Mouse (Mus musculus) ovary, adult 18-20 months (tissue): ENCODE data around the gene Csrp3.

ENCODE experiments used
- DNase-seq: peaks from one replicate; pipeline ENCODE4 v3.0.0; 2022; ENCODE audit warnings: low spot score, mixed read lengths

Csrp3 gene

DNA sequence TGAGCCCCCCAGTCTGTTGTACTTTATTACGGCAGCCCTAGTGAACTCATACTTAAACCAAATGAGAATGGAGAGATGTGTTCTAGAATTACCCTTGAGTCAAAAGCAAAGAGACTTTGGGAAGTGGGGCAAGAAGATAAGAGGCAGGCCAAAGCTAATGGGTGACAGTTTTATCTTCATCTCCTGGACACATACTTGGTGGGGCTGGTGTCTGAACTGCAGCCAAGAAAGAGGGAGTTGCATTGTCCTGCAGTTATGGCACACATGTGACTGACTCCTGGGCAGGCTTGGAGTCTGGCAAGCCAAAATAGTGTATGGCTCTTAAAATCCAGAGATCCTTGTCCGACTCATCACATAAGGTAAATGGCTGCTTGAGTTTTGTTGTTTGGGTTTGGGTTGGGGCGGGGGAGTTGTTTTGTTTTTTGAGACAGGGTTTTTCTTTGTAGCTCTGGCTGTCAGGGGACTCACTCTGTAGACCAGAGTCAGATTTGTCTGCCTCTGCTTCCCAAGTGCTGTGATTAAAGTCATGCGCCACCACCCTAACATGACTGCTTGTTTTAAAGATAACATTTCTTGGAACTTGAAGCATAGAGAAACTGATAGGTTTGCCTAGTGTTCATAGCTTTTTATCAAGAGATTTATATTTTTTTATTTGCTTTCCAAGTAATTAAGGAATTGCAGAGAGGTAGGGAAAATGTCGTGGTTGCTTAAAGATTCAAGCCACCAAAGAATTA is 18.5 kb downstream of the Csrp3 start:
- no peak for DNase-seq

DNA sequence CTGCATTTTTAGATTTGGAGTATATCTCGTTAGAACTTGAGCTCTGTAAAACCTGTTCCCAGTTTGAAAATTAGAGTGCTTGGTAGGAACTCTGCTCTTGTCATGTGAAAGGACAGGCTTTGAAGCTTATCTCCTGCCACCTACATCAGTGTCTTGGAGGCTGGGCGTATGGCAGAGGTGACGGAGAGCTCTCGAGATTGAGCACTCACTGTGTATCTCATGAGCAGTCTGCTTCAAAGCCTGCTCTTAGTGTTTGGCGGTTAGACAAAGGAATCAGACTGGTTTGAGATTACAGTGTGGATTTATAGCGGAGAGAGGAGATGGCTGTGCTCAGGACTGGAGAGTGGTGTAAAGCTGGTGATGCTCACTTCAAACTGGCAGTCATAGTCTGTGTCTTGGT is 22.7 kb downstream of the Csrp3 start:
- DNase-seq = no peak

DNA sequence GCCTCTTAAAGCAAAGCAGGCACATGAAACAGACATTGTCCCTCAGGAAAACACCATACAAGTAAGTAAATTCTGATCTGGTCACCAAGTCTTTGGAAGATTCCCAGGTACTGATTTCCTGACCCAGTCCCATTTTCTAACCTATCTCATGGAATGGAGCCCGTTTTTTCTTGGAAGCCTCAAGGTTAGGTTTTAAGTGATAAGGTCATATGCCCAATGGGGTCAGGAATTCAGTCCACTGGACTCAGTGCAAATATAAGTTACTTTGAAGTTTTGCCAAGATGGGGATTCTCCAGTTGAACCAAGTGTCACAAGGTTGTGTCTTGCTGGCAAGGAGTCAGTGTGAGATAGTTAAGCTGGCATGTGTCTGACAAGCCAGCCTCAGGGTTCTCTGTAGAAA is 23.2 kb downstream of the Csrp3 start:
- no peak for DNase-seq

DNA sequence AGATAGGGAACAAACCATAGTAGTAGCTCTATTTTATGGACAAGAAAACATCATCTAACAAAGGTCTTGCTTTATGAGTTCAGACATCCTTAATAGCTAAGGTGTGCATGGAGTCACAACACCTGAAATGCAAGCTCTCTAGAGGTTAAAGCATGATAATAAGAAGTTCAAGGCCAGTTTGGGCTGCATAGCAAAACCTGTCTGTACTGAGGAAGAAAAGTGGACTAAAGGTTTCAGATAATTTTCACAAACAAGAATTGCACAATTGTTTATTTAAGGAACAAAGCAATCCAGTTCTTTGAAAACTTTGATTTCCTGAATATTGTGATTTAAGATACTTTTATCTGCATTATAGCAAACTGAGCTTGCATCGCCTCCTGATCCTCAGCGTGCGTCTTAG is 24.2 kb downstream of the Csrp3 start:
- no peak for DNase-seq

DNA sequence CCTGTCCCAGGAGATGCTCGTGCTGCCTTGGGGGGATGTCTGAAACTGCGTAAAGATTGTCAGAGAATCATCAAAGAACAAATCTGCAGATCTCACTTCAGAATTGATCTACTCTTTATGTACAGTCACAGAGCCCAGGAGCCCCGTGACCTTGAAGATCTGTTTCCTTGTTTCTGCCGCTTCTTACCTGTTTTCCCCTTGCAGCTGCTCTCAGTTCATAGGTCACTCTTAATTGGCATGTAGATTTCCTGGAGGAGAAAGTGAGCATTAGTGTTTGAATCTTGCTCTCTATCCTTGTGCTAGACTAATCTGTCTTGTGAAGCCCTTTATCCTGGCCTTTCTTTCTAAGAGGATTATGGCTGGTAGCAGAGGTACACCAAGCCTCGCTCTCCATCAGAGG is 26.2 kb downstream of the Csrp3 start:
- DNase-seq = no peak

DNA sequence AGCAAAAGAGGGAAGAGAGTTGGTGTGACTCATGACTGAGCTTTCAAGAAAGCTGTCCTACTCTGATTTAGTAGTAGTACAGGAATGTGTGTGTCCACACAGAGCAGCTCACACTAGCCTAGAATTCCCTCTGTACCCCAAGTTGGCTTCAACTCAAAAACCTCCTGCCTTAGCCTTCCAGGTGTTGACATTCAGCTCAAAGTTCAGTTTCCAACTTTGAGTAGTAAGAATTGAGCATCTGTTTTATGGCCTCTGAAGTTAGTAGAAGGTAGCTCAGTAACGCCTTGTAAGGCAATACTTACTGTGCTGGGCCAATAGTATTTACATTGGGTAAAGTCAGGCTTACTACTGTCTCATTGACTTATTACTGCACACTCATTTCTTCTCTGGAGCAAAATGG is 34.2 kb downstream of the Csrp3 start:
- DNase-seq = no peak

DNA sequence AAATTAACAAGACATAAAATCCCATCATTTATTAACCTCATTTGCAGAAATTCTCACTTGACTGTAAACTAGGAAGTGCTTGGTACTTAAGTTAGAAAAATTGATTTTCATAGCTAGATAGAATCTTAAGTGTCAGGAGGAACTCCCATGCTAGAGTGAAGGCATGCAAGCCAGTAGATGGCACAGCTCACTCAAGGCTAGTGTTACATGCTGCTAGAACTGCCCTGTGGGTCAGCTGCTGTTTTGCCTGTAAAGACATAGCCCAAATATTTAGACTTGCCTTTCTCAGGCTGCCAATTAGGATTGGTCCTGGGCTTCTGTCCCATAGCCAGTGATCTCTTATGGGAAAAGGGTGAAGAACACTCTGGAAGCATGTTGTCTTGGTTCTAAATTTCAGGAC is 35.5 kb downstream of the Csrp3 start:
- no peak for DNase-seq

DNA sequence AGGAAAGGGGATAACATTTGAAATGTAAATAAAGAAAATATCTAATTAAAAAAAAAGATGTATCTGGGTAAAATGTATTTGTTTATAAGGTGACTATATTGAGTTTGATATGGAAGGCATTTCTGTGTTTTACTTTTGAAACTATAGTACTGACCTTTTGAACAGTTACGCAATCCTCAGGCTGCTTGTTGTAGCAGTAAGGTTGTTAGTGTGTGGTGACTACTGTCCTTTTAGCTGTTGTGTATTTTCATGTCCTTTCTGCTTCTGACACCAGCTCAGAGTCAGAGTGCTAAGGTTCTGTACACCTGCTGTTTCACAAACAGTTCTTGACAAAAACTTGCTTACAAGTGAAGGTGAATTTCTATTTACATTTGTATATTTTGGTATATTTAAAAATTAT is 37.2 kb downstream of the Csrp3 start:
- DNase-seq = no peak

DNA sequence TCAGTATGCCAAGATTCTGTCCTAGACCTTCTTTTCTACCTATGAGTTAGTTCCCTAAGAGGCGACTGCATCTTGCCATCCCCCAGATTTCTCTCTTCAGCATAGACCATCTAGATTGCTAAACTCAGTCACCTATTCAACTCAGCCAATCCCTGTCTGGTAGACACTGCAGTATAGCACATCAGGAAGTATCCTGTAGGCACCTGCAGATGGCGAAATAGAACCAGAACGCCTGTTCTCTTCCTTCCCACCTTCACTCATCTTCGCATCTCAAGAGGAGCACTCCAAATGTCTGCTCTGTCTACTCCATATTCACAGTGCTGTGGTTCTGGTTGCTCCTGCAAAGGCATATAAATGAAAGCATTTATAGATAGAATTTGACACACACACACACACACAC is 41.2 kb downstream of the Csrp3 start:
- DNase-seq = no peak

DNA sequence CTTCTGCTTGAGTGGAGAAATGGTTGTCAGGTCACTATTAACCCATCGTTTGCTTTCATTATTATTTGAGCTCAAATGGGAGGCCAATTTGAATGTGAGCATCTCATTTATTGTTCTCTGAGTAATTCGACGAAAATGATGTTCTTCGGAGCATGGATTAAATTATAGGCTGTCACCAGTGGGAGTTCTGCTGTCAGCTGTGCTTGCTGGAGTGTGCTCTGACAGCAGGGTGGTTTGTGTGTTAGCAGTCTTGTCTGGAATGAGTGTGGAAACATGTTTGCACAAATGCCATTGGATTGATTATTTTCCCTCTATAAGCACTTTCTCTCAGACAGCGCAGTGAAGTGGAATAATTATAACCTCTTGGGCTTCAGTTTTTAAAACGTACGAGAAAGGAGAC is 44.5 kb downstream of the Csrp3 start:
- no peak for DNase-seq

DNA sequence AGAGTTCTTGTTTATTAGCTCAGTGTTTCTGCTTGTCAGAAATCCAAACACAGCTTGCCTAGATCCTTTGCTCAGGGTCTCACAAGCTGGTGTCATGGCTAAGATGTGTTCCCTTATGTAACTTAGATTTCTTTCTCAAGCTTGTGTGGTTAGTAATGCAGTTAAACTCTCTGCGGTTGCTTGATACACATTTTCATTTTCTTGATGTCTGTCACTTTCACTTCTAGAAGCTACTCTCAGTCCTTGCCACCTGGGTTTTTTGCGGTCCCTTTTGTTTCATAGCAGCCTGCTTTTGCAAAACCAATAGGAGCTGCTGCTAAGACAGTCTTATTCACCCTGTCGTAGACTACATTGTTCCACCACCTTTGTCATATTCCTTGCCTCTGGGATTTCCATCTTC is 52.7 kb downstream of the Csrp3 start:
- DNase-seq = no peak

DNA sequence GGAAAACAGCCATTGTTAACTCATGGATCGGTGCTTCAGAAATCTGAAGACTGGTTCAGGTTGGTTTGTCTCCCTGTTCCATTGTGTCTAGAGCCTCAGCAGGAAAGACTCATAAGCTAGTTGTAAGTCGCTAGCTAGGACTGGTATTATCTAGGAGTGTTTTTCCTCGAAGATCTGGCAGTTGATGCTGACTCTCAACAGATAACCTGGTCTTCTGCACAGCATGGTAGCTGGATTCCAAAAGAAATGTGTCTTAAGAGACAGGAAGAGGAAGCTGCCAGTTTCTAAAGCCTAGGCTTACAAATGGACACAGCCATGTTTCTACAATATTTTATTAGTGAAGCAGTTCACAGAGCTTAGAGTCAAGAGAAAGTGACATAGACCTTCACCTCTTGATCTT is 56.4 kb downstream of the Csrp3 start:
- no peak for DNase-seq

DNA sequence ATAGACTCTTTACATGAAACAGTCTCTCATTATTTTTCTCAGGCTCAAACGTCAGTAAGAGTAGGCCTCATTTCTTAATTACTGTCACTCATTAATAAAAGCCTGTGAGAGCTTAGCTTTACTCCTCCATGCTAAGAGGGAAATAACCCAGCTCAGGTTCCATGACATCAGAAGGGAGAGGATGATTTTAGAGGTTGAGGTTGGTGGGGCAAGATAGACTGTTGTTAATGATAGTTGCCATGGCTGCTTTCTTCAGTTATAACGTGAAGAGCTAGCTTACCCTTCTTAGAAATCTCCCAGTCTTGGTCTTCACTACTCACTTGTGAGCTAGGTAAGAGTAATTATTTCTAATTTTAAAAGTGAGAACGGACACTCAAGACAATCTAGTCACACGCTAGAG is 57.7 kb downstream of the Csrp3 start:
- DNase-seq = no peak

DNA sequence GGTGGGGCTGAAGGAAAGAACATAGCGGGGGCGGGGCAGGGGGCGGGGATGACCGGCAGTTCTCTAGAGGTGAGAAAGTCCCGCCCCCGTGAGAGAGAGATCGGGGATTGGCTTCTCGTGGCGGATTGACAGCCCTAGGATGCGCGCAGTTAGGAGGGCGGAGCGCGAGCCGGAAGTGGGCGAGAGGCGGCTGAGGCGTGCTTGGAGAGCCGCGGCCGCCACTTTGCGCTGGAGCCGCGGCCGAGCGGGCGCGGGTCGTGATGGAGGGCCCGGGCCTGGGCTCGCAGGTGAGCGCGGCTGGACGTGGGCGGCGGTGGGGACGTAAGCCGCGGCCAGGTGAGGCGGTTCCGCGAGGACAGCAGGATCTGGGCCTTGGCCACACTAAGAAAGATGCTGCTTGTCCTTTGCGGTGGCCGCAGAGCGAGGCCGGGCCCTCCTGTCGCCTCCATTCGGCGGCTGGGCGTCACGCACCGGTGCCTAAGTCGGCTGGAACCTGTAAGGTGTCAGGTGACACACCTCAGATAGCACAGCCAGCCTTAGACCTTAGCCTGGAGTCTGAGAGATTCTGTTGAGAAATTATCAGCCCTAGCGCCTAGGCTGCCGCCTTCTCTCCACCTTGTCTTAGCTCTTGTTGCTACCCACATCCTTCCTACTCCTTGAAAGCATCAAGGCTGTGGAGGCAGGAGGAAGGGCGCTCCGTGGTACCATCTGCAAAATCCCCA is 58.8 kb downstream of the Csrp3 start, which contains the start of gene Zdhhc13:
Gene Zdhhc13, plus strand, starts transcription at position 153 of the 722 bp plus-strand sequence.
- DNase-seq = peak; percentile 90

DNA sequence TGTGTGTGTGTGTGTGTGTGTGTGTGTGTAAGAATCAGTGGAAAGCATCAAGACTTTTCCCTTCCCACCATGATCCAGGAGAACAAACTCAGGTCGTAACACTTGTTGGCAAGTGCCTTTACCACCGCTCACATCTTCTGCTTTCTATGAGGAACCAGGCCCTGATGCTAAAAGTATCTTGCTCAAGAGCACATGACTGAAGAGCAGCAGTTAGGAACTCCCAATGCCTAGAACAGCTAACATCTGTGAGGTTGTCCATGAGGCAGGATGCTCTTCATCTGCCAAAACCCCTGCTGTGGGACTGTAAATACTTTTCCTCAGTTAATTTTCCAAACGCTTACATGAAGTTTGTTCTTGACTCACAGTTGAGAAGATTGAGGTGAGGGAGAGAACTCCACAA is 59.5 kb downstream of the Csrp3 start:
- DNase-seq = no peak

DNA sequence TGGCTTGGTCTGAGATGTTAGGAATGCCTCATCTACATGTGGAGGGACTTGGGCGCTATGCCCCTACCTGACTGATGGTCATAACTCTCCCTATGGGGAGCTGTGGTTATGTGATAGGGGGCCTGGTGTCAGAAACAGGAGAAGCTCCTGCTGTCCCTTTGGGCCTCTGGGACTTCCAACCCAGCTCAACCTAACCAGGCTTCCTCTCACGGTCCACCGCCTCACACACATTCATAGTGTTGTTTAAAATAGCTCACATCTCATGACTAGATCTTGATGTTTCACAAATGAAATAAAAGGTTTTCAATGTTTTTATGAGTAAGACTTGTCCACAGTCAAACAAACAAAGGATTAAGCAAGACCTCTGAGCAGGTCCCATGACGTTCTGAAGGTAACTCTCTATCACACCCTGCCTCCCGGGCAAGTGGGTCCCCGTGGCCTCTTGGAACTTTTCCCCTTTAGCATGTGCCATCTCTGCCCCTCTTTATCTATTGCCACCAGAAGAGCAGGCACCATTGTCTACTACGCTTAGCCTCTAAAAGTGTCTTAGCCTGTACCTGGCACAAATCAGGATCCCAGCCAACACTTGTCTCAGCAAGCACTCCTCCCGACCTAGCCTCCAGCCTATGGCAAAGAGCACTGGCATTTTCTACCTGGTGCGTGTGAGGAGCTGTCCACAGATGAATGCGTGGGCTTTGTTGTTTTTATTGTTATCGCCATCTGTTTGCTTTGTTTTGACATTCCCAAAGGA is 62.9 kb downstream of the Csrp3 start:
- no peak for DNase-seq

DNA sequence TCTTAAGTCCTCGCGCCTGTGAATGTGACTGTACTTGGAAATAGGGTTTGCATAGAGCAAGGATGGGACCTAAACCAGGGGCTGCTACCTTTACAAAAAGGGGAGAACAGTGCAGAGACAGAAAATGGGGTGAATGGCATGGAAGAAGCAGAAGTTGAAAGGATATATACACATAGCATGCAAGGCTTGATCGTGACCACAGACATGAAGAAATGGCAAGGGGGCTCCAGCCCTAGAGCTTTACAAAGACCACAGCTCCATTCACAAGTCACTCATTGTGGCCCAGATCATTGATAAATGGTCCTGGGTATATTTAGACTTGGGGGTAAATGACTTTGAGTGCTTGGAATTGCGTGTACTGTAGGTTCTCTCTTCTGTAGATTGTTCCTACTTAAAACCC is 65.4 kb downstream of the Csrp3 start:
- DNase-seq = no peak
